Mouse (Mus musculus) ES-CJ7 (cell line): ENCODE data around the gene Rasa1.

Experiments
- DNase-seq: peaks from one replicate; pipeline ENCODE4 v3.0.0; 2011; ENCODE audit warnings: low read depth, low spot score

Rasa1 gene

GRCm38 (mm10) chr13:85288843-85289713 is at the start of gene Rasa1:
Rasa1 (minus strand) TSS chr13:85289130.
- peak; percentile 95 for DNase-seq

GRCm38 (mm10) chr13:85311547-85311946 is 22.6 kb upstream of the Rasa1 start:
- no peak for DNase-seq

GRCm38 (mm10) chr13:85310968-85311367 is 22.0 kb upstream of the Rasa1 start:
- DNase-seq, result no peak

- DNase-seq, result no peak
Observed at GRCm38 (mm10) chr13:85310483-85310882, 21.6 kb upstream of the Rasa1 start.

GRCm38 (mm10) chr13:85306039-85306438 is 17.1 kb upstream of the Rasa1 start:
- DNase-seq, result no peak

GRCm38 (mm10) chr13:85290651-85291050 is 1.7 kb upstream of the Rasa1 start:
- no peak for DNase-seq

- DNase-seq, result no peak
Observed at GRCm38 (mm10) chr13:85288574-85288842, 422 bp downstream of the Rasa1 start.

- DNase-seq, result peak; percentile 27
Observed at GRCm38 (mm10) chr13:85287876-85288573, 905 bp downstream of the Rasa1 start.

- no peak for DNase-seq
Observed at GRCm38 (mm10) chr13:85282626-85283025, 6.3 kb downstream of the Rasa1 start.

- DNase-seq, result no peak
Observed at GRCm38 (mm10) chr13:85278951-85279350, 10.0 kb downstream of the Rasa1 start.

GRCm38 (mm10) chr13:85274572-85274971 is 14.4 kb downstream of the Rasa1 start:
- DNase-seq, result no peak

- DNase-seq, result no peak
Observed at GRCm38 (mm10) chr13:85273788-85274187, 15.1 kb downstream of the Rasa1 start.

- DNase-seq, result no peak
Observed at GRCm38 (mm10) chr13:85238760-85239159, 50.2 kb downstream of the Rasa1 start.

- no peak for DNase-seq
Observed at GRCm38 (mm10) chr13:85218656-85219055, 70.3 kb downstream of the Rasa1 start.

- no peak for DNase-seq
Observed at GRCm38 (mm10) chr13:85210353-85210752, 78.6 kb downstream of the Rasa1 start.

- no peak for DNase-seq
Observed at GRCm38 (mm10) chr13:85208656-85209055, 80.3 kb downstream of the Rasa1 start.

- DNase-seq, result no peak
Observed at GRCm38 (mm10) chr13:85207493-85207892, 81.4 kb downstream of the Rasa1 start.

GRCm38 (mm10) chr13:85191253-85191652 is 97.7 kb downstream of the Rasa1 start:
- no peak for DNase-seq

GRCm38 (mm10) chr13:85189644-85190121 is 99.2 kb downstream of the Rasa1 start:
- peak; percentile 15 for DNase-seq

- peak; percentile 95 for DNase-seq
Observed at GRCm38 (mm10) chr13:85188903-85189643, 99.9 kb downstream of the Rasa1 start, which contains the start of gene Ccnh. Ccnh (plus strand) TSS chr13:85189408.
